Mouse (Mus musculus) heart, adult 2 months (tissue): Measurements from ENCODE around the gene Asb13. TPM values are rescaled to one million over a fixed set of nuclear protein-coding genes. Genes with fewer than 3 reads are reported as not detected.

Experiments used
- DNase-seq, 2 experiments: peaks; one replicate each; pipeline ENCODE4 v3.0.0; 2021
- H3K27ac ChIP-seq: fragments of 200-600 bp; 2 replicates; pipeline ENCODE4 v1.8.1; 2022
- H3K27me3 ChIP-seq: fragments of 200-500 bp; 2 replicates; pipeline ENCODE4 v1.6.1; 2012; ENCODE audit warnings: mild to moderate bottlenecking, low read length, inconsistent platforms, mixed read lengths; ENCODE audit not compliant: control insufficient read depth, insufficient read depth
- H3K36me3 ChIP-seq: fragments of 200-500 bp; 2 replicates; pipeline ENCODE4 v1.6.1; 2012; ENCODE audit warnings: low read length, inconsistent platforms; ENCODE audit not compliant: control insufficient read depth, insufficient read depth
- H3K4me1 ChIP-seq: fragments of 200-500 bp; 2 replicates; pipeline ENCODE4 v1.6.1; 2011; ENCODE audit warnings: low read length; ENCODE audit not compliant: control insufficient read depth, insufficient read depth
- H3K4me3 ChIP-seq: fragments of 200-600 bp; 2 replicates; pipeline ENCODE4 v1.8.1; 2022
- H3K79me2 ChIP-seq: fragments of 200-500 bp; replicated peaks from 2 replicates; pipeline ENCODE4 v1.6.1; 2012; ENCODE audit warnings: mild to moderate bottlenecking, inconsistent platforms, low read length, moderate library complexity, mixed read lengths; ENCODE audit not compliant: control insufficient read depth, insufficient read depth
- H3K9ac ChIP-seq: fragments of 200-500 bp; 2 replicates; pipeline ENCODE4 v1.6.1; 2012; ENCODE audit warnings: low read depth, mild to moderate bottlenecking, control low read depth, inconsistent platforms, low read length, mixed read lengths
- CTCF ChIP-seq: fragments of 200-600 bp; IDR thresholded peaks from 2 replicates; pipeline ENCODE4 v1.8.1; 2022; ENCODE audit warnings: antibody characterized with exemption, mild to moderate bottlenecking, moderate library complexity
- EP300 ChIP-seq: fragments of 200-500 bp; IDR thresholded peaks from 2 replicates; pipeline ENCODE4 v1.6.1; 2011; ENCODE audit warnings: low read depth, low read length, control low read depth; ENCODE audit not compliant: insufficient read depth
- POLR2A ChIP-seq: fragments of 200-500 bp; IDR thresholded peaks from 2 replicates; pipeline ENCODE4 v1.6.1; 2011; ENCODE audit warnings: mild to moderate bottlenecking, low read depth, low read length, control low read depth; ENCODE audit not compliant: insufficient read depth
- whole genome bisulfite sequencing: fragments of 180-500 bp; shearing (Covaris S2); methylation state at CpG from one replicate; pipeline ENCODE4 v1.1.7; 2018; 5-methylcytosine and 5-hydroxymethylcytosine counted together
- intact Hi-C: fragments of 180-260 bp; cut with DNase I; formaldehyde crosslinking; loops from one replicate; pipeline ENCODE4 v1.15.1; 2025
- polyA plus RNA-seq: library from polyadenylated mRNA; depleted of rRNA; stranded (reverse); fragments of >200 nt; gene quantifications from 2 replicates; pipeline ENCODE4 v1.2.3, GENCODE M21; 2012
- total RNA-seq, 2 experiments: library from RNA; stranded (reverse); gene quantifications; 2 replicates each; pipeline ENCODE4 v1.2.3; 2021

Asb13 gene
- total and polyA plus RNA-seq, 3 experiments, result 8.4 to 11.5 (median 8.7) TPM

- Histone ChIP-seq H3K36me3 (no peaks in the 10 kb centered on the region), H3K79me2 (no peaks in the 10 kb centered on the region), H3K27me3 (no peaks in the 10 kb centered on the region), H3K9ac (0 out of 2 replicates have a peak overlapping the region, but pooled peaks have one; percentile 55), H3K4me3 (no peak overlapping the region), H3K4me1 (no peaks in the 10 kb centered on the region), H3K27ac (no peak overlapping the region)
- peak; percentile 68 to 81 for DNase-seq
- WGBS, result 11% methylated on average over 5 of the region's 5 CpGs
- intact Hi-C loops, result loop anchor here (1.0 to 5.0 kb wide), 3 partner anchors 77 to 336 kb away; no protein-coding TSS in a partner anchor
- TF ChIP-seq CTCF (peak; percentile 89), EP300 (peak; percentile 90), POLR2A (no peak)
These were observed 31.5 kb downstream of the Asb13 start for GRCm38 (mm10) chr13:3665308-3665723.

GRCm38 (mm10) chr13:3667288-3667873 lies 33.5 kb downstream of the Asb13 start:
- H3K27ac ChIP-seq, result no peak overlapping the region
- H3K9ac ChIP-seq, result no peak overlapping the region

DNA sequence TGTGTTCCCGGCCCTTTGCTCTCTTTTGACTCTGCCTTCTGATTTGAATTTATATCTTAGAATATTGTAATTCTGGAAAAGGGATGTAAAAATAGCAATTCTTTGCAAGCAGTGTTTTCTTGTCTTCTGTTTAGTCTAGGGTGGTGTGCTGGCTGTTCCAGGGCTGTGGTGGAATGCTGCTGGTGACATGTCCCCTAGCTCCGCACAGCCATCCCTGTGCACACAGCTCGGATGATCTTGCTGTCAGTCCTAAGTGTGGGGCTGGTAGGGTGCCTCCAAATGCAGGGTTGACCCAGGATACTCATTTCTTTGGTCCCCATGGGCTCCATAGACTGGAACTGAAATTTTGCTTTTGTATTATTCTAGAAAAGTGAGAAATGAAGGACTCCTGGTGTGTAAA lies 34.2 kb downstream of the Asb13 start:
- Histone ChIP-seq H3K79me2 (no peaks in the 10 kb centered on the region), H3K27ac (no peak overlapping the region), H3K4me3 (no peak overlapping the region), H3K36me3 (no peaks in the 10 kb centered on the region), H3K4me1 (no peaks in the 10 kb centered on the region), H3K9ac (no peak overlapping the region), H3K27me3 (no peaks in the 10 kb centered on the region)
- TF ChIP-seq EP300 (no peak), POLR2A (no peak), CTCF (no peak)
- intact Hi-C loops, result loop anchor here (5.0 kb wide), 1 partner anchor 74 kb away; no protein-coding TSS in a partner anchor
- WGBS, result 94% methylated on average over 3 of the region's 3 CpGs
- DNase-seq, result no peak

More at GRCm38 (mm10) chr13:3667288-3667873, 33.5 kb downstream of the Asb13 start:
- intact Hi-C loops, result loop anchor here (5.0 kb wide), 1 partner anchor 75 kb away; no protein-coding TSS in a partner anchor
- WGBS, result 79% methylated on average over 5 of the region's 5 CpGs
- no peaks in the 10 kb centered on the region for H3K36me3 ChIP-seq
- no peaks in the 10 kb centered on the region for H3K79me2 ChIP-seq
- DNase-seq, result no peak
- TF ChIP-seq EP300 (no peak), CTCF (peak; percentile 27; the same call in 1 of the 2 replicates)
- no peaks in the 10 kb centered on the region for H3K4me1 ChIP-seq
- no peaks in the 10 kb centered on the region for H3K27me3 ChIP-seq
- no peak overlapping the region for H3K4me3 ChIP-seq

DNA sequence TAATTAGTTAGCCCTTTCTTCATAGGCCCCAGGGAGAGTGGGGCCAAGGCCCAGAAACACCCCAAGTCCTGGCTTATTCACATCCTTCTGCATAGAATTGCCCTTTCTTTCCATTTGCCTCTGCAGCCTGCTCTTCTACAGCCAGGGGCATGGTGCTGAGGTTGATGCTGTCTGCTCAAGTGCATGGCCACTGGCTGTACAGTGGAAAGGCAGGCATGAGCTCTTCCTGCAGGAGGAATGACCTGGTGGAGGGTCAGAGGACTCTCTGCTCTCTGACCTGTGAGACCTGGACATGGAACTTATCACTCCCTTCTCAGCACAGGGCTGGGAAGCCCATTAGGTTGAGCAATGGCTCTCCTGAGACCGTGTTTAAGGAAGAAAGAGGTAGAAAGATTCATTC lies 35.8 kb downstream of the Asb13 start:
- no peak for DNase-seq
- Histone ChIP-seq H3K9ac (no peak overlapping the region), H3K79me2 (no peaks in the 10 kb centered on the region), H3K27me3 (no peaks in the 10 kb centered on the region), H3K4me1 (no peaks in the 10 kb centered on the region), H3K4me3 (no peak overlapping the region), H3K36me3 (no peaks in the 10 kb centered on the region), H3K27ac (no peak overlapping the region)
- WGBS, result 87% methylated on average over 1 of the region's 1 CpGs
- no peak for TF ChIP-seq CTCF
- TF ChIP-seq EP300, result no peak
- TF ChIP-seq POLR2A, result no peak
- intact Hi-C loops, result loop anchor here (5.0 kb wide), 1 partner anchor 73 kb away; no protein-coding TSS in a partner anchor

DNA sequence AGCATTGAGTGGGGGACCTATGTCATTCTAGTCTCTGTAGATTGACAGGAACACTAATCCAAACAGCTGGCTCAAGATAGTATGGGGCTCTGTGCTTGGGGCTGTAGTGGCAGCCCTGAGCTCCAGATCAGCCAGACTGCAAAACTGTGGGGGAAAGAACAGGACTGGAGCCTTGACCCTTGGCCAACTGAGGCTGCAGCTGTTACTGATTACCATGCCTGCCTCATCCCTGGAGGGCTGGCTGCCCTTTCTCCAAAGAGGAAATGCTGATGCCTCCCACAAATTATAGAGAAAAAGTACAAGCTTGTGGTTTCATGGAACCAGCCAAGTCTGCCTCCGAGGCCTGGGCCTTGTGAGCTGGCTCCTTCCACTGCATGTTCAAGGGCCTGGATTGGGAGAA lies 36.2 kb downstream of the Asb13 start:
- peak in 1 of 2 experiments; percentile 34 for DNase-seq
- Histone ChIP-seq H3K9ac (no peak overlapping the region), H3K36me3 (no peaks in the 10 kb centered on the region), H3K4me3 (no peak overlapping the region), H3K4me1 (no peaks in the 10 kb centered on the region), H3K27ac (no peak overlapping the region), H3K79me2 (no peaks in the 10 kb centered on the region), H3K27me3 (no peaks in the 10 kb centered on the region)
- intact Hi-C loops, result no loop called here
- TF ChIP-seq POLR2A, result no peak
- no peak for TF ChIP-seq EP300
- TF ChIP-seq CTCF, result no peak
- 44% methylated on average over 1 of the region's 1 CpGs for WGBS

- Histone ChIP-seq H3K9ac (no peak overlapping the region), H3K79me2 (no peaks in the 10 kb centered on the region), H3K4me1 (no peaks in the 10 kb centered on the region; the same call in 1 of the 2 replicates), H3K27ac (no peak overlapping the region), H3K36me3 (no peaks in the 10 kb centered on the region), H3K27me3 (no peaks in the 10 kb centered on the region), H3K4me3 (no peak overlapping the region)
- no peak for TF ChIP-seq EP300
- no peak for TF ChIP-seq POLR2A
- TF ChIP-seq CTCF, result no peak
- no peak for DNase-seq
- intact Hi-C loops, result no loop called here
- WGBS, result 85% methylated on average over 3 of the region's 3 CpGs
These were observed 39.3 kb downstream of the Asb13 start for GRCm38 (mm10) chr13:3673151-3673550.
